Mouse (Mus musculus) embryonic facial prominence, embryonic 10.5 days (tissue): ENCODE data around the gene Miga2. TPM values are rescaled to one million over a fixed set of nuclear protein-coding genes. Genes with fewer than 3 reads are reported as not detected.

Experiments used
- DNase-seq: peaks from one replicate; pipeline ENCODE4 v3.0.0-alpha.2; 2017; ENCODE audit warnings: low spot score
- H3K27ac ChIP-seq: fragments of 300-500 bp; sonication (generic); replicated peaks from 2 replicates; pipeline ENCODE4 v1.5.1; 2016; ENCODE audit warnings: mild to moderate bottlenecking
- H3K27me3 ChIP-seq: fragments of 300-500 bp; sonication (generic); replicated peaks from 2 replicates; pipeline ENCODE4 v1.6.1; 2016; ENCODE audit warnings: low read depth, mild to moderate bottlenecking; ENCODE audit not compliant: poor library complexity, severe bottlenecking
- H3K36me3 ChIP-seq: fragments of 300-500 bp; sonication (generic); replicated peaks from 2 replicates; pipeline ENCODE4 v1.6.1; 2016; ENCODE audit warnings: mild to moderate bottlenecking, moderate library complexity
- H3K4me1 ChIP-seq: fragments of 300-500 bp; sonication (generic); 2 replicates; pipeline ENCODE4 v1.6.1; 2016
- H3K4me3 ChIP-seq: fragments of 300-500 bp; sonication (generic); 2 replicates; pipeline ENCODE4 v1.5.1; 2016; ENCODE audit warnings: mild to moderate bottlenecking, moderate library complexity
- H3K9me3 ChIP-seq: fragments of 300-500 bp; sonication (generic); 2 replicates; pipeline ENCODE4 v1.6.1; 2016; ENCODE audit warnings: mild to moderate bottlenecking
- WGBS: fragments of 180-500 bp; shearing (Covaris S2); methylation state at CpG from one replicate; pipeline ENCODE4 v1.1.7; 2016; 5-methylcytosine and 5-hydroxymethylcytosine counted together
- polyA plus RNA-seq: library from polyadenylated mRNA; unstranded; fragments of >200 nt; fragmentation: Nextera tagmentation; extraction: Ambion mirVana; gene quantifications from 2 replicates; pipeline ENCODE4 v1.2.1, GENCODE M21; 2016

The Miga2 gene
- polyA plus RNA-seq, 1 experiment from 2014 or later, result 30.8 TPM

DNA sequence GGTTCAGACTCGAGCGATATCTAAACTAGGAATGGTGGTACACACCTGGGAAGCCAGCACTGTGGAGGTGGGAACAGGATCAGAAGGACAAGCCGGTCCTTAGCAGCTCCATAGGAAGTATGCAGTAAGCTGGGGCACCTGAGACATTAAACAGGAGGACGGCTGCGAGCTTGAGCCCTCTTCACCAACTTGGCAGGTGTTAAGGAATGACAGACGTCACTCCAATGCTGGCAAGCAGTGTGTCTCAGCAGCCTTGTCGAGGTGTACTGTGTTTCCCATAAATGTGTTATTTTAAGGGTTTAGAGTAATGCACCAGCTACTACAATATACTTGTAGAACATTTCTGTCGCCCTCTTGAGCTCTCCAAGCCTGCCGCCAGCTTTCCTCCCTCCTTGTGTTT, 22.9 kb downstream of the Miga2 start:
- Histone ChIP-seq H3K4me1 (peaks cover 17% of the 10 kb centered on the region), H3K27me3 (no peaks in the 10 kb centered on the region), H3K4me3 (no peak overlapping the region; the same call in 1 of the 2 replicates), H3K9me3 (no peaks in the 10 kb centered on the region), H3K27ac (no peak overlapping the region), H3K36me3 (peaks cover 42% of the 10 kb centered on the region)
- DNase-seq, result no peak
- WGBS, result 85% methylated on average over 9 of the region's 9 CpGs

DNA sequence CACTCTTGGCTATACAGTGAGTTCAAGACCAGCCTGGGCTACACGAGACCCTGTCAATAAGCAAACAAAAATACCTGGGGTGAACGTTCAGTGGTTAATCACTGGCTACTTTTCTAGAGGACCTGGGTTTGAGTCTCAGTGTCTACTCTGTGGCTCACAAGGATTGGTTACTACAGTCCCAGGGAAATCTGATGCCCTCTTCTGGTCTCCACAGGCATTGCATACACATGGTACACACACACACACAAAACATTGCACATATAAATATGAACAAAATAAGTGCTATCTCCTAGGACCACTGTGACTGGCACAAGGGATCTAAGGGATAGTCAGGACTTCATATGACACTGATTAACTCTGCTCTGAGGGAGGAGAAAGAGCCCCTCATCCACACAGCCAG, 25.0 kb downstream of the Miga2 start:
- Histone ChIP-seq H3K4me1 (peaks cover 31% of the 10 kb centered on the region), H3K36me3 (peaks cover 22% of the 10 kb centered on the region), H3K27me3 (no peaks in the 10 kb centered on the region), H3K27ac (no peak overlapping the region), H3K4me3 (no peak overlapping the region), H3K9me3 (no peaks in the 10 kb centered on the region)
- WGBS, result 89% methylated on average over 2 of the region's 2 CpGs
- DNase-seq, result no peak

DNA sequence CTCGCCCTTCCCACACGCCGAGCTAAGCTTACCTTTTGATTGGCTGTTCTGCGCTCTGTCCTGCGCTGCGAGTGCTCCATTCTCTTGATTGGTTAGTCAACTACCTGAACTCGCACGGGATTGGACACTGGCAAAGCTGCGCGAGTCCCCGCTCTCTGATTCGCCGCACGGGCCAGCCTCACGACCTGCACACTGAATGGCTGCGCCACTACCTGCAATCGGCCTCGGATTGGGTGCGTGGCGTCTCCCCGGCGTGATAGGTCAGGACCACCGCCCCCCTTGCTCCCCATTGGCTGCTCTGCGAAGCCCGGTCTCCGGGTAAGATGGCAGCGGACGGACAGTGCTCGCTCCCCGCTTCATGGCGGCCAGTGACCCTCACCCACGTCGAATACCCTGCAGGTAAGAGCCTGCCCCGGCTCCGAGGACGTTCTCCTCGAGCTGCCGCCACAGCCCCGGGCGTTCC, 28.1 kb downstream of the Miga2 start, which contains the start of gene Dolpp1:
Dolpp1 (plus strand) TSS at position 141 of the 463 bp plus-strand sequence.
- under 1% methylated on average over 40 of the region's 40 CpGs for WGBS

DNA sequence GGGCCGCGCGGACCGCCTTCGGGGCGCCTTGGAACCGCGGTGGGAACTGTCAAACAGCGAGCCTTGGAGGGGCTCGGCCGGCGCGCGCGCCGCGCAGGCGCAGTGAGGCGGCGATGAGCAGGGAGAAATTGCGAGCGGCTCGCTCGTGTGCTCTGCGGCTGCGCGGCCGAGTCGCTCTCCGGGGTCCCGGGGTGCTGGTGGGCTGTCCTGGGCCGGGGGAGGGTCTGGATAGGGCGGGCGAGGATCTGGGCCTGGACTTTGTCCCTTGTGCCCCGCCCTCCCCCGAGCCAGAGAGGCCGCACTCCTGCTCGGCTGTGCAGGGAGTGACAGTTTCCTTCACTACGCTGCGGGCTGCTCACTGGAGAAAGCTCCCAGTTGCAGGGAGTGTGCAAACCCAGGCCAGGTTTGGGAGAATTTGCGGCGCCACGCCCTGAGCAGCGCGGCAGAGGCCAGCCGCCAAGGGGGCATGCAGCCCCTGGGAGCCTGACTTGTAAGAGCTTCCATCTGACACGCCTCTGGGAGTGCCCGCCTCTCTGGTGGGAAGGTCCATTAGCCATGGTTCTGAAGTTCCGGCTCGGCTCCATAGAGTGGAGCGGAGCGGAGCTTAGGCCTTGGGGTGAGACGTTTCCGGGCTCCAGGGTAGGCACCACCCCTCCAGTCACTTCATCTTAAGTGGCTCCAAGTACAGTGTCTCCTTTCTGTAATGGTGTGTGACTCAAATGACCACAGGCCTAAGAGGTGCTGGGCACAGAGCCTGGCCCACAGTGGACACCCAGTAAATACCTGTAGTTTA, 28.7 kb downstream of the Miga2 start:
- Histone ChIP-seq H3K27me3 (no peaks in the 10 kb centered on the region), H3K4me3 (peak overlapping the region; percentile 90), H3K4me1 (peaks cover 37% of the 10 kb centered on the region), H3K36me3 (peaks cover 36% of the 10 kb centered on the region), H3K27ac (peak overlapping the region; percentile 89), H3K9me3 (no peaks in the 10 kb centered on the region)
- peak; percentile 92 for DNase-seq
- under 1% methylated on average over 54 of the region's 54 CpGs for whole genome bisulfite sequencing

More for the DNA sequence above, 28.1 kb downstream of the Miga2 start, which contains the start of gene Dolpp1:
- H3K9me3 ChIP-seq, result no peaks in the 10 kb centered on the region
- peak; percentile 99 for DNase-seq
- H3K36me3 ChIP-seq, result peaks cover 30% of the 10 kb centered on the region
- peak within 1 kb of the TSS; percentile 89 for H3K27ac ChIP-seq
- H3K27me3 ChIP-seq, result no peaks in the 10 kb centered on the region
- H3K4me3 ChIP-seq, result peak within 1 kb of the TSS; percentile 90
- H3K4me1 ChIP-seq, result peaks cover 37% of the 10 kb centered on the region

DNA sequence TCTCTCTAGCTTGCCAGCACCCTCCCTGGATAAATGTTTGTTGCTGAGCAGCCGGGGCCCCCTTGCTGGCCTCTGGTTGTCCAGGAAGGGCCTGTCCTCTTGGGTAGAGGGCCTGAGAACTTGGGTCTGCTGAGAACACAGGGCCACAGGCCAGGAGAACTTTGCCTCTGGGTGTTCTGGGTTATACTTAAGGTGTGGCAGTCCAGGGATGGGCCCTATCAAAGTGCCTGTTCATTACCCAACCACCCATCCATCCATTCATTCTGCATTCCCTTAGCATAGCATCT, 29.3 kb downstream of the Miga2 start:
- Histone ChIP-seq H3K4me3 (peak overlapping the region; percentile 90), H3K36me3 (peaks cover 41% of the 10 kb centered on the region), H3K27me3 (no peaks in the 10 kb centered on the region), H3K4me1 (peaks cover 42% of the 10 kb centered on the region), H3K9me3 (no peaks in the 10 kb centered on the region), H3K27ac (peak overlapping the region; percentile 89)
- WGBS, result 64% methylated on average over 1 of the region's 1 CpGs
- DNase-seq, result no peak

DNA sequence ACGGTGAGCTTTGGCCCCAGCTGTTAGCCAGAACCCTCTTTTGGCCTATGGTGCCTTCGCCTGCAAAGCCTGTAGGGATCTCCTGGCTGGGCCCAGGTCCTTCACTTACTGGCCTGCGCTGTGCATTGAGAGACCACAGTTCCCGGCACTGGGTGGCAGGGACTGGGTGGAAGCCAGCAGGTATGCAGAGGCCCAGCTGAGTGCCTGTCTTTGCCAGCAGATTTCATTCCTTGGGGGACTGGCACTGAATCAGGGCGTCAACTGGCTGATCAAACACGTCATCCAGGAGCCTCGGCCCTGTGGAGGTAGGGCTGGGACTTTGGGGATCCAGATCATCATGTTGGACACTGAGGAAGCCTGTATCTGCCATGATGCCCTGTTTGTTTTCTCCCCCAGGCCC, 31.7 kb downstream of the Miga2 start:
- WGBS, result 91% methylated on average over 7 of the region's 7 CpGs
- no peak overlapping the region for H3K27ac ChIP-seq
- no peaks in the 10 kb centered on the region for H3K9me3 ChIP-seq
- no peak overlapping the region for H3K4me3 ChIP-seq
- peaks cover 65% of the 10 kb centered on the region for H3K36me3 ChIP-seq
- no peaks in the 10 kb centered on the region for H3K27me3 ChIP-seq
- no peak for DNase-seq
- peaks cover 56% of the 10 kb centered on the region for H3K4me1 ChIP-seq

DNA sequence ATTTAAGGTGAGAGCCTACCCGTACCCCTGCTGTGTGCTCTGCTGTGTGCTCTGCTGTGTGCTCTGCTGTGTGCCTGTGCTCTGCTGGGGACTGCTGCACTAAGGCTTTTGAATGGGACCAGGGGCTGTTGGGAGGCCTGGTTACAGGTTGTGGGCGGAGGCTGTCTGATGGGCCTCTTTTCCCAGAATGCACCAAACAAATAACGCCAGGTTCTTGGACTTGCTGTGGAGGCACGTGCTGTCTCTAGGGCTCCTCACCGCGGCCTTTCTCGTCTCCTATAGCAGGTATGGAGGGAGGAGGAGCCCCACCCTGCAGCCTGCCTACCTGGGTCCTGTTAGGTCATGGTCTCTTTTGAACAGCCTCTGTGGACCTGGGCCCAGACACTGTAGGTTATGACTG, 32.2 kb downstream of the Miga2 start:
- WGBS, result 90% methylated on average over 7 of the region's 7 CpGs
- no peak overlapping the region for H3K4me3 ChIP-seq
- no peak for DNase-seq
- H3K27me3 ChIP-seq, result no peaks in the 10 kb centered on the region
- peaks cover 54% of the 10 kb centered on the region for H3K4me1 ChIP-seq
- no peaks in the 10 kb centered on the region for H3K9me3 ChIP-seq
- no peak overlapping the region for H3K27ac ChIP-seq
- peaks cover 70% of the 10 kb centered on the region for H3K36me3 ChIP-seq

DNA sequence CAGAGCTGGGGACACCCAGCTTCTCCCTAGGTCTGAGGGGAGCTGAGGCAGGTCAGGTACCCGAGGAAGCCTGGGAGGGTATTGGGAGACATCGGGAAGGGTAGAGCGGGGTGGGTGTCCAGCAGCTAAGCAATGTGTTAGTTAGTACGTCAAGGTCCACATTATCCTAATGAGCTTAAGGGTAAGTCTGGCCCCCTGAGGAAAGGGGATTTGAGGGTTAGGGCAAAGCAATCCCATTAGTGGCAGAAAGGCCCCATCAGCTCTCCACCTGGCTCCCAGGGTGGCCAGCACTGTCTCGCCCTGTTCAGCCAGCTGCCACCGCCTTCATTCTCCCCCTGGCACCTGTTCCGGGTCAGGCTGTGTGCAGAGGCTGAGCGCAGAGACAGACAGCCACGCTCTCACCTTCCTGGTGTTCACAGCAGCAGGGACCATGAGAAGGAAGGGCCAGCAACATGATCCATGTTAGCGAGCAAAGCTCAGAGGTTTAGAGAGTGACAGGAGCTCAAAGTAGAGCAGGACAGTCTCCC, 34.0 kb downstream of the Miga2 start:
- H3K27ac ChIP-seq, result 0 out of 2 replicates have a peak overlapping the region, but pooled peaks have one; percentile 85
- peaks cover 44% of the 10 kb centered on the region for H3K4me1 ChIP-seq
- peaks cover 88% of the 10 kb centered on the region for H3K36me3 ChIP-seq
- H3K27me3 ChIP-seq, result no peaks in the 10 kb centered on the region
- H3K4me3 ChIP-seq, result no peak overlapping the region
- 72% methylated on average over 10 of the region's 10 CpGs for WGBS
- no peak for DNase-seq
- no peaks in the 10 kb centered on the region for H3K9me3 ChIP-seq

DNA sequence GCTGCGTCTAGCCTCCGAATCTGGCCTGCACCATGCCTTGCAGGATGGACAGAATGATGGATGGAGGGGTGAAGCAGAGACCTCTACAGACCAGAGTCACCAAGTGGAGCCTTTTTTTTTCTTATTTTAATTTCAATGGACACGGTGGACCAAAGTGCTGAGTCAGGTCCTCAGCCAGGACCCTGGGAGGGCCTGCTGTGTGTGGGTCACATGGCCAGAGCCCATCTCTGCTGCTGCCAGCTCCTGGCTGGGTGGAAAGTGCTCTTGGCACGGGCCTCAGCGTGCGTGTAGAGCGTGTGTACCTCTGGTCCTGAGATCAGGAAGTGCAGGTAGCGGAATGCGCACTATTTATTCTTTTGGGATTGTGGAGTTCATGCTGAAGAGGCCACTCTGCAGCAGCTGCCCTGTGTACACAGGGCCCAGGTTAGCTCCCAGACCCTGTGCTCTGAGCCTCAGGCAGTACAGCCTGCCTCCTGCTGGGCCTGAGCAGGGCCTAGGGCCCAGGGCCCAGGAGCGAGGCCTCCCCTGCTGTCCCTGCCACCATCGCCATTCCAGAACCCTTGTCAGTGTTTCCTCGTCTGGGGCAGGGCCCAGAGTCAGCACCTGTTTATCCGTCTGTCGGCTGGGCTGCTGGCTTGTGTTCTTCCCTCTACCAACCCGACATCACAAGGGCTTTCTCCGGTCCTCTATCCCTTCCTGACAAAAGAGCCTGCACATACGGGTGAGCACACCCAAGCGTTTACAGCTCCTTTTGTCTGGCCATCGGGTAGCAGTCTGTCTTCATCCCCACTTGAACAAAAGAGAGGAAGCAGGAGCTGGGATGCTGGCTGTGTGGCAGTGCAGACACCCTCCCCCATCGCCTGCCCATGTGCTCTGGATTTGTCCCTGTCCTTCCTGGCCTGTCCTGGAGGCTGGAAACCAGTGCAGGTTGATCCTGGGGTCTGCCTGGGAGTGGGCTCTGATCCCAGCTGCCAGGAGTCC, 35.4 kb downstream of the Miga2 start:
- Histone ChIP-seq H3K4me3 (peak overlapping the region; percentile 11; the same call in 1 of the 2 replicates), H3K4me1 (peaks cover 30% of the 10 kb centered on the region)
- 45% methylated on average over 20 of the region's 20 CpGs for WGBS

DNA sequence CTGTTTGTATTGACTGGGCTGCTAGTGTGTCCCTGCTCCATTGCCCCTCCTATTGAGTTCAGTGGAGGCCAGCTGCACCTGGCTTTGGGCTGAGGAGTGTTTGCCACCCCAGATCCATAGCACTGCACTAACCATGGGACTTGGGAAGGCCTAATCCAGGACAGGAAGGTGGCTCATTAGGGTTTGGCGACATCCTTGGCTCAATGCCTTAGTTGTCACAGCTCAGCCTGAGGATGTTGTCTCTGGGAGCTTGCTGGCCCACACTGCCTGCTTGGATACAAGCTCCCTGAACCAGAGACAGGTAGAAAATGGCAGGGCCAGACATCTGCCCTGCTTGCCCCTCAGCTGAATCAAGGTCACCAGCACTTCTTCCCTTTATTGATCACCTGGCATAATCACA, 37.5 kb downstream of the Miga2 start:
- 87% methylated on average over 1 of the region's 1 CpGs for WGBS
- H3K9me3 ChIP-seq, result no peaks in the 10 kb centered on the region
- no peak overlapping the region for H3K27ac ChIP-seq
- DNase-seq, result no peak
- H3K4me1 ChIP-seq, result peaks cover 28% of the 10 kb centered on the region
- peaks cover 97% of the 10 kb centered on the region for H3K36me3 ChIP-seq
- no peaks in the 10 kb centered on the region for H3K27me3 ChIP-seq
- H3K4me3 ChIP-seq, result no peak overlapping the region

More for the DNA sequence above, 35.4 kb downstream of the Miga2 start:
- peak; percentile 32 for DNase-seq
- Histone ChIP-seq H3K27ac (peak overlapping the region; percentile 85), H3K9me3 (no peaks in the 10 kb centered on the region), H3K27me3 (no peaks in the 10 kb centered on the region), H3K36me3 (peaks cover 95% of the 10 kb centered on the region)

DNA sequence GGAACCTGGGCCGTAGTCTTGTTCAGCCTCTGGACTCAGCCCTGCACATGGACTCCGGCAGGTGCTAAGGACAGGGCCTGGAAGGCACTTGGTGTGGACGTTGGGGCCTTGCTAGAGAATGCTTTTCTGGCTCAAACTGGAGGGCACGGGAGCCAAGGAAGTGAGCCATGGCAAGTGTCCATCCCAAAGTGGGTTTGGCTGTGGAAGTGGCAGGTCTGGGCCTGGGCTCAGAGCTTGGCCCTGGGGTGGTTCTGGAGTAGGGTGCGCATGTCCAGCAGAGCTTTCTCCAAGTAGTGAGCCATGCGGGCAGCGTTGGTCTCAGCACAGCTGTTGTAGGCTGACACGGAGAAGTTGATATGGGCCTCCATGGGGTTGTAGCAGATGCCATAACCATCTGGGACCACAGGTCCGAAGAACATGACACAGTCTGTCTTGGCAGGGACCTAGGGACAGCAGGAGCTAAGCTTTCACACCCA, 38.4 kb downstream of the Miga2 start:
- Histone ChIP-seq H3K4me1 (peaks cover 28% of the 10 kb centered on the region), H3K9me3 (no peaks in the 10 kb centered on the region), H3K36me3 (peaks cover 97% of the 10 kb centered on the region), H3K27me3 (no peaks in the 10 kb centered on the region), H3K27ac (no peak overlapping the region), H3K4me3 (no peak overlapping the region)
- WGBS, result 92% methylated on average over 9 of the region's 9 CpGs
- DNase-seq, result no peak

DNA sequence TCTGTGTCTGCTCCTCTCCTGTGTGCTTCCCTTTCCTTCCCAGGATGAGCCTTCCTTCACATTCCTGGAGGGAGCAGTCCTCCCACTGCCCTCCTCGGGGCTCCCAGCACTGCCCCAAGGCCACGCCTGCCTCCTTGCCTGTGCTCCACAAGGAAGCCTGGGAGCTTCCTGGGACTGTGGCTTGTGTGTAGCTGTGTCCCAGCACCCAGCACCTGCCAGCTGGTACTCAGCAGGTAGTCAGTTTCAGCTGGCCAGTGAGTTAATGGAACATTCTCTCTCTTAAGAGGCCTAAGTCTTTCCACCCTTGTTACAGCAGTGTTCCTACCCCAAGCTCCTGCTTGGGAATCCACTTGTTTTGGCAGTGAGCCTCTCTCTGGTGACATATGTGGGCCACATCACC, 38.8 kb downstream of the Miga2 start:
- Histone ChIP-seq H3K4me3 (no peak overlapping the region), H3K4me1 (peaks cover 28% of the 10 kb centered on the region), H3K27ac (no peak overlapping the region), H3K9me3 (no peaks in the 10 kb centered on the region), H3K36me3 (peaks cover 97% of the 10 kb centered on the region), H3K27me3 (no peaks in the 10 kb centered on the region)
- no peak for DNase-seq
- WGBS, result 67% methylated on average over 2 of the region's 2 CpGs
